Mouse (Mus musculus) left cerebral cortex, postnatal 25 days (tissue): ENCODE results near the gene Mag. TPM values are rescaled to one million over a fixed set of nuclear protein-coding genes. Genes with fewer than 3 reads are reported as not detected.
"Not testable (repeated sequence)": the region's sequence is repeated elsewhere in the genome, so short reads cannot be mapped to it uniquely, and the experiment has no call there.

Experiments
- DNase-seq, 2 experiments: peaks; one replicate each; pipeline ENCODE4 v3.0.0; 2022; ENCODE audit warnings: low spot score in 2 of 2, mixed read lengths in 1 of 2
- intact Hi-C: fragments of 180-260 bp; cut with DNase I; formaldehyde crosslinking; loops from one replicate; pipeline ENCODE4 v1.15.1; 2025
- total RNA-seq, 2 experiments: library from RNA; stranded (reverse); gene quantifications; 2 replicates each; pipeline ENCODE4 v1.2.3; 2021

The Mag gene
- 100 to 1,000 TPM; 152 to 176 TPM for total RNA-seq

DNA sequence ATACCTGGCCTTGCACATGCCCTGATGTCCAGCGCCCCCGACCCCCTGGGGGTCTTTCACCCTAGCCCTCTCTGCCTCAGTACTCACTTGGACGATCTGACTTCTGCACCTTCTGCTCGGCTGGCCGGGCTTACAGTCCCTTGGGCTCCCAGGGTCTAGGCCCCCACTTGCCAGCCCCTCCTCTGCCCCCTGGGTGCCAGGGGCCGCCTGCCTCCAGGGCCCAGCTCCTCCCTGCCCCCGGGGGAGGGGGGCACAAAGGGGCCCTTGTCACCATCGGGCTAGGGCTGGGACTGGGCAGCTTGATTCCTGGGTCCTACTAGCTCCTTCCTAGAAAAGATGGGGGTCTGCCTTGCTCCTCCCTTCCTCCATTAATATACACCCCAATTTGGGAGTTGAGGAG lies at the start of gene Mag:
Gene Mag, minus strand, starts transcription at position 142 of the 400 bp plus-strand sequence.
- intact Hi-C loops = no loop called here
- no peak for DNase-seq

DNA sequence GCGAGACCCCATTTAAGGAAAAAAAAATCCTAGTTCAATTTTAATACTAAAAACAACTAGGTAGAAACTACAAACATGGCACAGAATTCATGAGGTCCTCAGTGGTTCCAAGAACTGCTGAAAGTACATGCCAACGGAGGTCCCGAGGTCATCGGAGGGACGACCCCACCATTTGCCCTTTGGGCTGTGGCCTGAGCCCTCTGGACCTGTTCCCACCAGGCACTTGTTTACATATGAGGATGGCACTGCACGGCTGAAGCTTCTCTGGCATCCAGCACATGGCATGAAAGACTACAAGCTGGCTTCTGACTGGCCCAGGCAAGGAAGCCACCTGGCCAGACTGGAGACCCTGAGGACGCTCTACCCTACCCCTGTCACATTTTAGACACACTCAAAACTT lies 49.7 kb upstream of the Mag start:
- intact Hi-C loops = no loop called here

DNA sequence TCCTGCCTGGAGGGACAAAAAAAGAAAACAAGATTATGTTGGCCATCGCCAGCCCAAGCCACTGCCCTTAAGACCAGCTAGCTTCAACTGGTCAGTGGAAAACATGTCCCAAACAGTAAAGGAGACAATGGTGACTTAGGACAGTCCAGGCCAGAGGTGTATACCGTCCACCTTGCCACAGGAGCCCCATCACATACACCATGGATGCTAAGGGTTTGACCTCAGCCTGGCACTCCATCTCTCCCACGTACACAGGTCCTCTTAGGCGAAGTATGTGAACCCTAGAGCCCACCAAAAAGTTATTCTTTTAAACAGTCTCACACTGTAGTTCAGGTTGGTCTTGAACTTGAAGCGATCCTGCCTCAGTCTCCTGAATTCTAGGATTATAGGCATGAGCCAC lies 48.2 kb upstream of the Mag start:
- no peak for DNase-seq
- intact Hi-C loops = no loop called here

More for the DNA sequence above, 49.7 kb upstream of the Mag start:
- no peak for DNase-seq

DNA sequence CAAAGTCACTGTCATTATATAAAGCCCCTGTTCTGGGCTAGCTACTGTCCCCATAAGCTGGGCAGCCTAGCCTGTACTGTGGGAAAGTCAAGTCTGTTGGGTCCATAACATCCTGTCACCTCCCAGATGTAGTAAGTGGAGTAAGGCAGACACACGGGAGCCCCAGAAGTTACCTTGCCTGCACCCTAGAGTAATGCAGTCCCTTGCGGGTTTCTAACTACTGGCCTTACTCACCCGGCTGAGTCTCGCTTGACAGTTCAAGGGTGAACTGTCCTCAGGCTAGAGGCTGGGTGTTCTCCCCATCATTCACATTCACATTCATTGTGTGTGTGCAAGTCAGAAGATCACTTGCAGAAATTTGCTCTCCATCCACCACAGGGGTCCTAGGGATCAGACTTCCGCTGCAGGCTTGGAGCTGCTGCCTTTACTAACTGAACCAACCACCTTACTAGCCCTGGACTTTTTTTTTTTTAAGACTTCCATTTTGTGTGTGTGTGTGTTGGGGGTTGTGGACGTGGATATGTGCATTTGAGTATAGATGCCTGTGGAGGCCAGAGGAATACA lies 45.2 kb upstream of the Mag start:
- intact Hi-C loops = loop anchor here (5.0 kb wide), 1 partner anchor 137 kb away; no protein-coding TSS in a partner anchor

GRCm38 (mm10) chr7:30958866-30959487 lies 44.3 kb upstream of the Mag start:
- intact Hi-C loops = loop anchor here (5.0 kb wide), 1 partner anchor 138 kb away; no protein-coding TSS in a partner anchor
- no peak for DNase-seq

More for the DNA sequence above, 45.2 kb upstream of the Mag start:
- no peak for DNase-seq

DNA sequence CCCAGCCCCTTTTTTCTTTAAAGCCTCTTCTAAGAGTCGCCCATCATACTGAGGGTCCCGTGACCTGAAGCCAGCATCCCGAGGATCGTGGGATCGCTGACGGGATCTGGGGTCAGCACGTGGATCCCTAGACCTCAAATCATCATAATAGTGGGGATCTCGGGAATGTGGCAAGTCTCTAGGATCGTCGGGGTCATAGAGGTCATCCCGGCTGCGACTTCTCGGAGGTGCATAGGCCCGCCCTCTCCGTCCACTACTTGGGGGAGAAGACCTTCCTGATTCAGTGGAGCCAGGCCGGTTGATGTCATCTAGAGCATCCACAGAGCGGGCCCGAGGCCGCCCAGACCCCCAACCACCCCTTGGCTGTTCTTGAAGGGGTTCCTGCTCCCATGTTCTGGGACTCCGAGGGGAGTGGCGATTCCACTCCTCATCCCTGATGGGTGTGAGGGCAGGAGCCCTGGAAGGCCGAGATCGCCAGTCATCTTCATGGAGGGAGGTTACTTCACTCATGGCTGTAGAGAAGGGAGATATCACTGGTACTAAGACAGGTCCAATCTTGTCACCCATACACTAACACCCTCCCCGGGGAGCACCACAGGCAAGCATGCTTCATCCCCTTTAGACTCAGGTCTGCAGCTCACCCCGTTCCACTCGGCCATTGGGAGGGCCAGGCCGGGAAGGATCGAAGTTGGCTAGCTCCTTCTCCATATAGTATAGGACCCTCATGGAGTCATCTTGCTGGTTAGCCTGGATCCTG lies 43.6 kb upstream of the Mag start:
- intact Hi-C loops = loop anchor here (5.0 kb wide), 1 partner anchor 139 kb away; no protein-coding TSS in a partner anchor
- DNase-seq = no peak

DNA sequence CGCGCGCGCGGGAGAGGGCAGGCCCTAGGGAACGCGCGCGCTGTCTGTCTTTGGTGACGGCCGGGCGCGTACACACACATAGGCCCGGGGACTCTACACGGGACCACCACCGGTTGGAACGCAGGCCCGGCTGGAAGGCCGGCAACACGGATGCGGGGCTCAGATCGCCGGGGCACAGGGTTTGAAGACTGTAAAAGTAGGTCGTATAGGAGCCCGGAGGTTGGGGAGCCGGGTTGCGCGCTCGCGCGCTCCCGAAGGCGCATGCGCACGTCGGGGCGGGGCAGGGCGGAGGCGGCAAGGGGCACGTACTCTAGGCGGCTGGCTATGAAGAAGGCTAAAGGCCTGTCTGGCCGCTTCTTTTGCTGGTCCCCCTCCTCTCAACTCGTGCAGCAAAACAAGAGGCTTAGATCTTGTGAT lies 42.7 kb upstream of the Mag start:
- peak; percentile 92 for DNase-seq
- intact Hi-C loops = loop anchor here (1.0 to 5.0 kb wide), 3 partner anchors 59 to 140 kb away; no protein-coding TSS in a partner anchor

DNA sequence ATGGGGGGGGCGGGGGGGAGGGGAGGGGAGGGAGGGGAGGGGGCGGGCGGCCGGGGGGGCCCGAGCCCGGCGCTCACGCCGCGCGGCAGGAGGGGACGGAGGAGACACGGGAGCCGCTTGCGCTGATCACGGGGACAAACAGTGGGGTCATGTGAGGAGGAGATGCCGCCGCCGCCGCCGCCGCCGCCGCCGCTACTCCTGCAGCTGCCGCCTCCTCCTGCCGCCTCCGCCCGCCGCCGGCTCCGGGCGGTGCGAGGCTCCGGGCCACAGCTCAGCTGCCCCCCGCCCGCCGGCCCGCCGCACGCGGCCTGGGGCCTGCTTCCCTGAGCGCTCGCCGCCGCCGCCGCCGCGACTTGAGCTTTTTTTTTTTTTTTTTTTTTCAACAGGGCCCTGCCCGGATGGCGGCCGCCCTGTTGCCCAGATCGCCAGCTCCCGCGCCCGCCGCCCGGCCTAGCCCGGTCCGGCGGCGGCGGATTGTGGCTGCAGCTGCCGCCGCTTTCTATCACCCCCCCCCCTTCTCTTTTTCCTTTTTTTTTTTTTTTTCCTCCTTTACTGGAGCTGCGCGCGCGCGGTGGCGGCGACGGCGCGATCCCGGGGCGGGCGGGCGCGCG lies 42.2 kb upstream of the Mag start, which contains the start of gene Usf2:
Gene Usf2, minus strand, starts transcription at position 48 of the 611 bp plus-strand sequence.
- intact Hi-C loops = loop anchor here (1.0 to 5.0 kb wide), 4 partner anchors 60 to 368 kb away; no protein-coding TSS in a partner anchor

GRCm38 (mm10) chr7:30956357-30956751 lies 41.7 kb upstream of the Mag start:
- intact Hi-C loops = loop anchor here (1.0 to 5.0 kb wide), 3 partner anchors 60 to 367 kb away; no protein-coding TSS in a partner anchor
- no peak for DNase-seq

More for the DNA sequence above, 42.2 kb upstream of the Mag start, which contains the start of gene Usf2:
- peak; percentile 83 to 84 for DNase-seq

GRCm38 (mm10) chr7:30955584-30956356 lies 41.1 kb upstream of the Mag start:
- DNase-seq = peak; percentile 69 to 79
- intact Hi-C loops = loop anchor here (1.0 to 5.0 kb wide), 3 partner anchors 61 to 366 kb away; no protein-coding TSS in a partner anchor

DNA sequence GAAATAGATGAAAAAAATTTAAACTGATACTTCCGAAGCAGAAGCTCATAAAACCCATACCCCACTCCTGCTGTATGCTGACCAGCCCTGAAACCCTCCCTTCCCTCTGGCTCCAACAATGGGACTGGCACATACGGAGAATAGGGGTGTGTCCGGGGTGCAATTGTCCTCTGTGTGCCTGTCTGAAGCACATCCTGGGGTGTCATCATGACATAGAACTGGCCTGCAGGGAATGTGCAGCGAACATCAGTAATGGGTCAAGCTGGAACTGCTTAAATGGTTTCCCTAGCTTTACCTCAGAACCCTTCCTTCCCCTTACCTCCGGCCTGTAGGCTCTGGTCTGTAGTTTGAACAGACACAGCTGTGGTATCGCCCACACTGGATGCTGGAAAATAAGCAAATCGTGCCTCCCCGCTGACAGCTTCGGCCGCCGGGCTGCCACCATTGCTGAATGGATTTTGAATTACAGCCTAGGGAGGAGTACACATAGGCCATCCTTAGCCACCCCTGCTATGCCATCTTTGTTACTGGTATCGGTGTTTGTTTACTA lies 40.4 kb upstream of the Mag start:
- no peak for DNase-seq
- intact Hi-C loops = loop anchor here (5.0 kb wide), 2 partner anchors 83 to 142 kb away; no protein-coding TSS in a partner anchor

DNA sequence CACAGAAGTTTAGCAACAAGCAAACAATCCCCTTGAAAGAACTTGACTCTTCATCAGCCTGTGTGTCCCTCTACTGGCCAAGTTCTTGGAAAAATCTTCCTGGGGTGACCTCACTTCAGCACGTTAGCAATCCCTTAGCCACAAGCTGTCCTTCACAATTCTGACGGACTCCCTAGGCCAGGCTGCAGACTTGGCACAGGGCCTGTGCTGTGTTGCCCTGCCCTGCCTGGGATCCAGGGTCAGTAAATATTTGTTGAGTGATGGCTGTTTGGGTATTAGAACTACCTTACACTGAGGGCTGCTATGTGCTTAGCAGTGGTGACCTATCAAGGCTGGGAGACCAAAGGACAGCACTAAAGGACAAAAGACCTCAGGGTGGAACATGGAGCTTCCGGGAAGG lies 39.4 kb upstream of the Mag start:
- no peak for DNase-seq
- intact Hi-C loops = loop anchor here (5.0 kb wide), 1 partner anchor 82 kb away; no protein-coding TSS in a partner anchor

DNA sequence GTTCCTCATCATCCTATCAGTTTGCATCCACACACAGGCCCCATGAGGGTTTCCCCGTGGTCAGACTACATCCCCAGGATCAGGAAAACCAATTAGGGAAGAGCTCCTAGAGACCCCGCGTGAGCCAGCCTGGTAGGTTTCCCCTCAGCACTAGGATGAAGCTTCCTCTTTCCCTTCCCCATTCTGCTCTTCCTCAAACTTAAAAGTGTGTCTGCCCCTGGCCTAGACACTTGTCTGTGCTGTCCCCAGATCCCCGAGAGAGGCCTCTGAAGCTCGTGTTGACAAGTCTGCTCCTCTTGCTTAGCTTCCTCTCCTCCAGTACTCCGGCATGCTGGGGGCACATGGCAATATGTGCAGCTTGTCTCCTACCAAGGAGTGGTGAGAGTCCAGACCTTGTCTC lies 38.8 kb upstream of the Mag start:
- intact Hi-C loops = loop anchor here (5.0 kb wide), 1 partner anchor 81 kb away; no protein-coding TSS in a partner anchor
- peak in 1 of 2 experiments; percentile 38 for DNase-seq

GRCm38 (mm10) chr7:30952441-30953265 lies 38.0 kb upstream of the Mag start:
- intact Hi-C loops = loop anchor here (5.0 kb wide), 1 partner anchor 80 kb away; no protein-coding TSS in a partner anchor
- DNase-seq = no peak

DNA sequence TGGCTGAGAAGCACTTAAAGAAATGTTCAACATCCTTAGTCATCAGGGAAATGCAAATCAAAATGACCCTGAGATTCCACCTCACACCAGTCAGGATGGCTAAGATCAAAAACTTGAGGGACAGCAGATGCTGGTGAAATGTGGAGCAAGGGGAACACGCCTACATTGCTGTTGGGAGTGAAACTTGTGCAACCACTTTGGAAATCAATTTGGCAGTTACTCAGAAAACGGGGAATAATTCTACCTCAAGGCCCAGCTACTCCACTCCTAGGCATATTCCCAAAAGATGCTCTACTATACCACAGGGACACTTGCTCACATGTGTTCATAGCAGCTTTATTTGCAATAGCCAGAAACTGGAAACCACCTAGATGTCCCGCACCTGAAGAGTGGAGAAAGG lies 35.2 kb upstream of the Mag start:
- not testable (repeated sequence) for DNase-seq
- intact Hi-C loops = loop anchor here (5.0 kb wide), 1 partner anchor 78 kb away; no protein-coding TSS in a partner anchor

DNA sequence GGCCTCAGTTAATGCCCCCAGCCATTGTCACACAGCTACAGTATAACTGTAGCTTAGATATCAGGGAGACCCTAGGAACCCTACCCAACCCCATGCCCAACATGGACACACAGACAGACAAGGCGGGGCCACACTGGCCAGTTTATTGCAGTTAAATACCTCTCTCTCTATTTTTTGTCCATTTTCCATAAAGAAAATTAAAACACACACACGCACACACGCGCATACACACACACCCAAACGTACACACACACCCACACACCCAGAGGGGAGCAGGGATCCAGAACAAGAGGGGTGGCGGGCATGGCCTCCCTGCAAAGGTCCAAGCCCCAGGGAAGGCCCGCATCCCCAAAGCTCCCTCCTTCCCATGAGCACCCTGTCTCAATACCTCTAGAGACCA lies 31.2 kb upstream of the Mag start:
- DNase-seq = no peak

GRCm38 (mm10) chr7:30945466-30945865 lies 30.8 kb upstream of the Mag start:
- intact Hi-C loops, DNase-seq: not testable (repeated sequence)

More for the DNA sequence above, 31.2 kb upstream of the Mag start:
- intact Hi-C loops = no loop called here
